Mouse (Mus musculus) erythroblast, embryonic 14.5 days (primary cell): ENCODE results near the gene Cuedc1. TPM values are rescaled to one million over a fixed set of nuclear protein-coding genes. Genes with fewer than 3 reads are reported as not detected.

Experiments
- H3K27me3 ChIP-seq: 2 replicates; pipeline ENCODE4 v1.6.1; 2012; ENCODE audit warnings: inconsistent platforms; ENCODE audit not compliant: control insufficient read depth
- H3K36me3 ChIP-seq: 2 replicates; pipeline ENCODE4 v1.6.1; 2012; ENCODE audit warnings: mild to moderate bottlenecking, inconsistent platforms; ENCODE audit not compliant: control insufficient read depth
- H3K4me1 ChIP-seq: 2 replicates; pipeline ENCODE4 v1.6.1; 2012; ENCODE audit warnings: inconsistent platforms; ENCODE audit not compliant: control insufficient read depth
- H3K4me3 ChIP-seq: replicated peaks from 2 replicates; pipeline ENCODE3; 2012; ENCODE audit warnings: moderate library complexity, mild to moderate bottlenecking, inconsistent platforms
- H3K9me3 ChIP-seq: 2 replicates; pipeline ENCODE4 v1.6.1; 2012; ENCODE audit warnings: low read length, inconsistent platforms, mixed read lengths; ENCODE audit not compliant: control insufficient read depth
- GATA1 ChIP-seq: IDR thresholded peaks from 2 replicates; pipeline ENCODE4 v1.6.1; 2012; ENCODE audit warnings: low read length, inconsistent platforms, mixed read lengths
- TAL1 ChIP-seq: IDR thresholded peaks from 3 replicates; pipeline ENCODE4 v1.6.1; 2012; ENCODE audit warnings: low read length, inconsistent platforms, mixed read lengths
- polyA plus RNA-seq: library from polyadenylated mRNA; stranded (reverse); fragments of >175 nt; gene quantifications from 2 replicates; pipeline ENCODE4 v1.2.3, GENCODE M21; 2012

Cuedc1 gene
- polyA plus RNA-seq, 1 experiment, result 0.05 TPM

DNA sequence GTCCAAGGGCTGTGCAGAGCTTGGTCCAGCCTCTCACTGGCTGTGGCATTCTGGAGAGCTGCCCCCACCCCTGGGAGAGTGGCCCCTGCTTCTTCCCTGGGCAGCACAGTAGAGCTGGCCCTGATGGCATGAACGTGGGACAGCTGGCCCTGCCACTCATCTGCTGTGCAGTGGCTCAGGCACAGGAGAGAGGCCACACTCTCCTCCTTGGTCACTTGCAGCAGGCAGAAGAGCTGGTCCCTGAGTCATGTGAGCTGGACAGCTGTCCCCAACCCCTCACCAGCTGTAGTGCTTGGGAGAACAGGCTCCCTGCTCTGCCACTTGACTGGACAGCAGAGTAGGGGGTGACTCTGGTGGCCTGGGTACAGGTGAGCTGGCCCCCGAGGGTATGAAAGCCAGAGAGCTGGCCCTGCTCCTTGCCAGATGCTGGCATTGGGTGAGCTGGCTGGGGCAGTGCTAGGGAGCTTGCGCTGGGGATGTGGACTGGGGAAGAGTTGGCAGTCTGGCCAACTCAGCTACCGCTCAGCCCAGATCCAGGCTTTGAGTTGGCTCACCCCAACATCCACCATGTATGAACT is 133.4 kb downstream of the Cuedc1 start:
- no peak for TF ChIP-seq GATA1
- no peak; the same call in 2 of the 3 replicates for TF ChIP-seq TAL1
- peaks cover 17% of the 10 kb centered on the region for H3K27me3 ChIP-seq
- H3K9me3 ChIP-seq, result no peaks in the 10 kb centered on the region
- no peaks in the 10 kb centered on the region for H3K36me3 ChIP-seq
- H3K4me1 ChIP-seq, result no peaks in the 10 kb centered on the region
- no peak overlapping the region for H3K4me3 ChIP-seq

DNA sequence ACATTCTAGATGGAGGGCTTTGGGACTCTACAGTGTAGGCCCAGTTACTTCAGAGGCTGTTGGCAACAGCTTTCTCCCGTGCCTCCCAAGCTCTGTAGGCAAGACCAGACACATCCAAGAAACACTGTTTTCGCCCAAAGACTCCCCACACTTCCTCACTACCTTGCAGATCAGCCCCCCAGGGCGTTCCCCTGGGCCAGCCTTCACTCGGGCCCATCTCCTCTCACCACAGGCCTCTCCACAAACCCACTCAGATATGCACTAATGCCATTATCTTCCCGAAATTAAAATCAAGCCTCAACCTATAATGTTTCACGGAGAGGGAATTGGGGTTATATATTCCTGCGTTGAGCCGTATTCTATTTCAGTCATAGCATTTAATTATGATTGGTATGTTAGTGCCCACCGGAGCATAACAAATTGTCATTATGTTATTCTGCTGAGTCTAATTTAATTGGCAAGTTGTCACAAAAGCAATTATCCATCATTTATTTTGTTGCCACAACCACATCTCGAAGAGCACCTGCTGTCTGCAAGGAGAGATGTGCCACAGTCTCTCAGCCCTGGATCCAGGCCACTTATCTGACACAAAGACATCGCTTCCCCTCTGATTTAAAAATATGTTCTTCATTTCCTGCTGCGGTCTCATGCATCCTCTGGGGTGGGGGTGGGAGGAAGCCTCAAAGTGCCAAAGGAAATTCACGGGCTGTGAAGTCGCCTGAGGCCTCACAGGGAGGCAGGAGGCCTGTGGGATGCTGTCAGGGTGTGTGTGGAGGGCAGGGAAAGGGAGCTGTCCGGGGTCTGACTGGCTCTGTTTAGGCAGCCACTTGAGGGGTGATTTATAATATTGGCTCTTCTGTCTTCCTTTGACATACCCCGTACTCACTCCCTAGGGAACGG is 135.9 kb downstream of the Cuedc1 start:
- no peak for TF ChIP-seq GATA1
- no peak for TF ChIP-seq TAL1
- Histone ChIP-seq H3K9me3 (no peaks in the 10 kb centered on the region), H3K4me3 (no peak overlapping the region), H3K27me3 (peaks cover 17% of the 10 kb centered on the region), H3K4me1 (no peaks in the 10 kb centered on the region), H3K36me3 (no peaks in the 10 kb centered on the region)

DNA sequence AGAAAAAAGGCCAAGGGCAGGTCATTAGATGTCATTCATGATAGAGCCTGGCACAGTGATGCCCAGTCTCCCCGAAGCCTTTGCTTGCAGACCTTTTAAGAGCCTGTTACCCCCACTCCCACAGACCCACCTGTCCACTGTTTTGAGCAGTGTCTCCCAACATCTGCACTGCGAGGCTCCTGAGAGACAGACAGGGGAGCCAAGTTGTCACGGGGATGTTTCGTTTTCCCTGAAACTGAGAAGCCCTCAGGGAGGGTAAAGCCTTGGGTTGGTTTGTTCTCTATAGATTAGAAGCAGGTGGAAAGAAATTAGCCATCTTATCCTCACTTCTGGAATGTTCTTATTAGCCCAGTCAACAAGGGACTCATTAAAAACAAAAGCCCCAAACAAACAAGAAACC is 136.9 kb downstream of the Cuedc1 start:
- no peaks in the 10 kb centered on the region for H3K9me3 ChIP-seq
- peaks cover 17% of the 10 kb centered on the region for H3K27me3 ChIP-seq
- H3K4me3 ChIP-seq, result no peak overlapping the region
- H3K4me1 ChIP-seq, result no peaks in the 10 kb centered on the region
- no peak for TF ChIP-seq GATA1
- no peaks in the 10 kb centered on the region for H3K36me3 ChIP-seq

DNA sequence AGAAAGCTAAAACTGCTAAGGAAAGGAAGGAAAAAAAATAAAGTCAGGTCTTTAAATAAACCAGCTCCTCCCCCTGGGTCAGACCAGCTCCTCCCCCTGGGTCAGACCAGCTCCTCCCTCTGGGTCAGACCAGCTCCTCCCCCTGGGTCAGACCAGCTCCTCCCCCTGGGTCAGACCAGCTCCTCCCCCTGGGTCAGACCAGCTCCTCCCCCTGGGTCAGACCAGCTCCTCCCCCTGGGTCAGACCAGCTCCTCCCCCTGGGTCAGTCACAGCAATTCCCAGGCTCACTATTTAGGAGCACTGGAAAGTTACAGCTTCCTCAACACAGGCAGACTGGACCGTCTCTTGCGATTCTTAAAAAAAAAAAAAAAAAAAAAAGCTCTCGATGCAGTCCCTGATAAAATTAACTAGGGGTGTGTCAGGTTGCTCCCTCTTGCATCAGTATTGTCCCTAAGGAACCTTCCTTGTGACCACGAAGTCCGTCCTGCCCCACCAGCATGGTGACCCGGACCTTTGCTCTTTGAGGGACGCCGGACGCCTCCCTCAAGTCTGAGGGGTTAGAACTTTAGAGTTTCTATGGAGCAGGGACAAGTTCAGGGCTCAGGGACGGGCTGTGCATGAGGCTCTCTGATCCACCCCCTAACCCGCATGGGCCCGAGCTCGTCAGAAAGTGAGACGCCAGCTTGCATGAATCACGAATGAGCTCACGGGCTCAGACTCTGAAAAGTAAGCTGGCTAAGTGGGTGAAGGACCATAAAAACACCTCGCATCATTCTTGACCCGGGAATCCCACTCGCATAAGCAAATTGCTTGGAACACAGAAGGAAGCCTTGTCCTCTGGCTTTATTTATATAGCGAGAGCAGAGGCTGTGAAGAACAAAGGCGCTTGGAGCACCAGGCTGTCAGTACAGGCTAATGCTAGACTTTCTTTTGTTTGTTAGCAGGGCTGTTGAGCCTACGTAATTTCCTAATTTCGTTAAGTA is 137.7 kb downstream of the Cuedc1 start:
- TF ChIP-seq GATA1 (no peak), TAL1 (no peak)
- no peaks in the 10 kb centered on the region for H3K4me1 ChIP-seq
- peaks cover 17% of the 10 kb centered on the region for H3K27me3 ChIP-seq
- no peaks in the 10 kb centered on the region for H3K36me3 ChIP-seq
- H3K9me3 ChIP-seq, result no peaks in the 10 kb centered on the region
- no peak overlapping the region for H3K4me3 ChIP-seq

DNA sequence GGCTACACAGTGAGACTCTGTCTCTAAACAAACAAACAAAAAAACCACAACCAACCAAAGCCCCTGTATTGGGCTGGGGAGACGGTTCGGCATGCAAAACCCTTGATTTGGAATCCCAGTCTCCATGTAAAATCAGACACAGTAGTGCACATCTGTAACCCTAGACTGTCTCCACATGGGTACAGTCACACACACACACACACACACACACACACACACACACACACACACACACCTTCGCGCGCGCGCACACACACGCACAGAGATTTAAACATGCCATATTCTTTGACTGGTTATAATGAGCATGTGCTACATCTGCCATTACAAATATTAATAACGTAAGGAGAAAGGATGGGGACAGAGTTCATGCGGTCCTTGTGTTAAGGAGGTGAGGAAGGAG is 142.4 kb downstream of the Cuedc1 start:
- H3K27me3 ChIP-seq, result no peaks in the 10 kb centered on the region; the same call in 1 of the 2 replicates
- no peaks in the 10 kb centered on the region for H3K36me3 ChIP-seq
- no peak for TF ChIP-seq TAL1
- H3K4me1 ChIP-seq, result no peaks in the 10 kb centered on the region
- H3K9me3 ChIP-seq, result no peaks in the 10 kb centered on the region
- no peak overlapping the region for H3K4me3 ChIP-seq

DNA sequence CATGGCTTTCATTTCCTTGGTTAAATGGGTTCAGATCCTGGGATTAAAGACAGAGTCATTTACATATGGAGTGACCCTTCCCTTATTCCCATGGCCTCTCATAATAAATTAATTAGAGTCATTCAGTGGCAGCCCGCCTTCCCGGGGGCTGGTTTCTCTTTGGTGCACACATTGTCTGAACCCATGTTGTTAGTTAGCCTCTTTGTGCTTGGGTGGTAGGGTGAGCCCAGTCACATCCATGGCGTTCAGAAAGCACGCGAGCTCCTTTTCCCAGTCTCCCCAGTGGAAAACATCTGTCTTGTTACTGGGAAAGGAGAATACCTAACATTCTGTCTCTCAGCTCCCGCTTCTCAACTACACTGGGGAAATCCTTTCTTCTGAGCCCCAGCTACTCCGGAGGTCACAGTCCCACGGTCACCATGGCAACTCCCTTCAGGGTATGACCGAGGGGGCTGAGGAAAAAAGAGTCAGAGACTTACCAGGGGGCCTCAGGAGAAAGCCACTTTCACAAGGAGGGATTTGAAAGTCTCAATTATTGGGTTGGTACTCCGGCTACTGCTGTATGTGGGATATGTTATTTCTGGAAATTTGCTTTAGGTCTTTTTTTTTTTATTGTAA is 143.0 kb downstream of the Cuedc1 start:
- H3K4me3 ChIP-seq, result no peak overlapping the region
- TF ChIP-seq GATA1, result no peak
- no peak for TF ChIP-seq TAL1

DNA sequence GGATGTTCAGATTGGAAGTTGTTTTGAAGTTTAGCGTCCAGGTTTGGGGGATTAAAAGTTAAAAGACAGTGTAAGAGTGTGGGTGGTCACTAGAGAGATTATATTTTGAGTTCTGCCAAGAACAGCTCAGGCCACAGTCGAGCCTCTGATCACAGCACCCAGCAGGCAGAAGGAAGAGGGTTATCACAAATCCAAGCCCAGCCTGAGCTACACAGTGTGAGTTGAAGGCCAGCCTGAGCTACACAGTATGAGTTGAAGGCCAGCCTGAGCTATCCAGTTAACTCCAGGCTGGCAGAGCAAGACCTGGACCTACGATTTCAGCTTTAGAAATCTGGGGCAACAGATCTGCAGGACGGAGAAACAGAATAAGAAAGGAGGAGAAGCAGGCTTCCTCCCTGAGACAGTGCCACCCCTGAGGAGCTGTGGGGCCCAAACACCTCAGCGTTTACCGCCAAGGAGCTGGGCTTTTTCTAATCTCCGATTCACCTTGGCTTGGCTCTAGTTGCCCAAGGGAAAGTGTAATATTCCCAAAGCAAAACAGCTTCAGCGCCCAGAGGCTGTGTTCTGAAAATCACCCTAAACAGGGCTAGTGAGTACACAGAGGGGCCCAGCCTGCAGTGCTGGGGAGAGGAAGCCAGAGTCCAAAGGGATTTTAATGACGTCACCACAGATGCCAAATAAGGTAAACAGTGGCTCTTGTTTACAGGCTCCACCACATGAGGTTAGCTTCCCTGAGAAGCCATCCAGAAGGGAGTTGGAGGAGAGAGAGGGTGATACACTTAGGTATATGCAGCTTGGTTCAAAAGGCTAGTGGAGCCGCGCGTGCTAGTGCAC is 143.8 kb downstream of the Cuedc1 start:
- Histone ChIP-seq H3K36me3 (no peaks in the 10 kb centered on the region), H3K4me3 (no peak overlapping the region), H3K4me1 (no peaks in the 10 kb centered on the region), H3K27me3 (no peaks in the 10 kb centered on the region), H3K9me3 (no peaks in the 10 kb centered on the region)
- TF ChIP-seq GATA1 (no peak), TAL1 (no peak)

More for the DNA sequence above, 143.0 kb downstream of the Cuedc1 start:
- H3K36me3 ChIP-seq, result no peaks in the 10 kb centered on the region
- H3K9me3 ChIP-seq, result no peaks in the 10 kb centered on the region
- no peaks in the 10 kb centered on the region for H3K4me1 ChIP-seq
- no peaks in the 10 kb centered on the region; the same call in 1 of the 2 replicates for H3K27me3 ChIP-seq

Other genes starting within 250 kb of the Cuedc1 start
- gene Mks1, start 244.8 kb upstream of the Cuedc1 start, polyA plus RNA-seq, result 0.04 and 0.28 TPM in 2 replicates
- gene Epx, start 222.5 kb upstream of the Cuedc1 start, polyA plus RNA-seq, result 0.05 and 0.26 TPM in 2 replicates
- gene Olfr462, start 205.8 kb upstream of the Cuedc1 start, polyA plus RNA-seq, result not detected in 2 replicates
- gene Olfr463, start 200.7 kb upstream of the Cuedc1 start, polyA plus RNA-seq, result 0.04 TPM in 1 of 2 replicates, not detected in the other
- 0.05 TPM in 1 of 2 replicates, not detected in the other for gene Olfr464, start 177.1 kb upstream of the Cuedc1 start, polyA plus RNA-seq
- gene Dynll2, start 110.5 kb upstream of the Cuedc1 start, polyA plus RNA-seq, result 3.0 and 3.3 TPM in 2 replicates
- gene Srsf1, start 50.7 kb upstream of the Cuedc1 start, polyA plus RNA-seq, result 15.5 and 18.3 TPM in 2 replicates
- 0.24 and 0.38 TPM in 2 replicates for gene Vezf1, start 29.8 kb upstream of the Cuedc1 start, polyA plus RNA-seq
- gene Mrps23, start 106.3 kb downstream of the Cuedc1 start, polyA plus RNA-seq, result 8.2 and 9.9 TPM in 2 replicates
- not detected in 2 replicates for gene Ccdc182, start 196.0 kb downstream of the Cuedc1 start, polyA plus RNA-seq